Mouse (Mus musculus): ENCODE measurements around the gene Ift140. TPM values are rescaled to one million over a fixed set of nuclear protein-coding genes. Genes with fewer than 3 reads are reported as not detected.
A peak's percentile ranks its signal among the peaks of the same experiment; 100 is the strongest.

The Ift140 gene
- polyA plus RNA-seq, 1 experiment from 2014 or later = 18.6 TPM

GRCm38 (mm10) chr17:25047143-25047542 lies 31.3 kb downstream of the Ift140 start:
- Histone ChIP-seq H3K27ac (replicated peaks) (no peak overlapping the region), H3K36me3 (peaks cover 57% of the 10 kb centered on the region), H3K4me1 (no peaks in the 10 kb centered on the region), H3K4me3 (replicated peaks) (no peak overlapping the region), H3K9me3 (replicated peaks) (no peaks in the 10 kb centered on the region), H3K4me2 (no peak overlapping the region), H3K9ac (replicated peaks) (no peak overlapping the region), H3K27me3 (replicated peaks) (no peaks in the 10 kb centered on the region)
- no peak for ATAC-seq (ENCODE audit: low FRiP score)
- 93% methylated on average over 6 of the region's 6 CpGs for WGBS

- ATAC-seq (ENCODE audit: low FRiP score) = no peak
- Histone ChIP-seq H3K4me2 (no peak overlapping the region), H3K27me3 (replicated peaks) (no peaks in the 10 kb centered on the region), H3K9me3 (replicated peaks) (no peaks in the 10 kb centered on the region), H3K27ac (replicated peaks) (no peak overlapping the region), H3K4me1 (no peaks in the 10 kb centered on the region), H3K36me3 (peaks cover 73% of the 10 kb centered on the region), H3K4me3 (replicated peaks) (no peak overlapping the region), H3K9ac (replicated peaks) (no peak overlapping the region)
- WGBS = 88% methylated on average over 9 of the region's 9 CpGs
Measured at GRCm38 (mm10) chr17:25053274-25053673, 37.4 kb downstream of the Ift140 start.

- Histone ChIP-seq H3K36me3 (peaks cover 75% of the 10 kb centered on the region), H3K9me3 (replicated peaks) (no peaks in the 10 kb centered on the region), H3K27me3 (replicated peaks) (no peaks in the 10 kb centered on the region), H3K27ac (replicated peaks) (no peak overlapping the region), H3K4me1 (no peaks in the 10 kb centered on the region), H3K9ac (replicated peaks) (no peak overlapping the region), H3K4me2 (no peak overlapping the region), H3K4me3 (replicated peaks) (no peak overlapping the region)
- WGBS = 95% methylated on average over 6 of the region's 6 CpGs
- ATAC-seq (ENCODE audit: low FRiP score) = no peak
Measured at GRCm38 (mm10) chr17:25057041-25057440, 41.2 kb downstream of the Ift140 start.

- Histone ChIP-seq H3K9me3 (replicated peaks) (no peaks in the 10 kb centered on the region), H3K4me3 (replicated peaks) (no peak overlapping the region), H3K27ac (replicated peaks) (no peak overlapping the region), H3K9ac (replicated peaks) (no peak overlapping the region), H3K36me3 (peaks cover 46% of the 10 kb centered on the region), H3K4me2 (no peak overlapping the region), H3K4me1 (0 out of 2 replicates have a peak, but pooled peaks cover 3% of the 10 kb centered on the region), H3K27me3 (replicated peaks) (no peaks in the 10 kb centered on the region)
- WGBS = 70% methylated on average over 4 of the region's 4 CpGs
- ATAC-seq (ENCODE audit: low FRiP score) = no peak
Measured at GRCm38 (mm10) chr17:25063261-25063660, 47.4 kb downstream of the Ift140 start.

- no peak overlapping the region for H3K4me2 ChIP-seq
- no peaks in the 10 kb centered on the region for H3K9me3 ChIP-seq (replicated peaks)
- peaks cover 44% of the 10 kb centered on the region for H3K36me3 ChIP-seq
- H3K4me3 ChIP-seq (replicated peaks) = no peak overlapping the region
- WGBS = 83% methylated on average over 12 of the region's 12 CpGs
- H3K27ac ChIP-seq (replicated peaks) = no peak overlapping the region
- H3K27me3 ChIP-seq (replicated peaks) = no peaks in the 10 kb centered on the region
- no peak overlapping the region for H3K9ac ChIP-seq (replicated peaks)
- H3K4me1 ChIP-seq = 0 out of 2 replicates have a peak, but pooled peaks cover 3% of the 10 kb centered on the region
- no peak for ATAC-seq (ENCODE audit: low FRiP score)
Measured at GRCm38 (mm10) chr17:25063872-25064271, 48.0 kb downstream of the Ift140 start.

GRCm38 (mm10) chr17:25064351-25064750 lies 48.5 kb downstream of the Ift140 start:
- Histone ChIP-seq H3K4me3 (replicated peaks) (no peak overlapping the region), H3K36me3 (peaks cover 44% of the 10 kb centered on the region), H3K9me3 (replicated peaks) (no peaks in the 10 kb centered on the region), H3K4me1 (0 out of 2 replicates have a peak, but pooled peaks cover 3% of the 10 kb centered on the region), H3K4me2 (no peak overlapping the region), H3K27me3 (replicated peaks) (no peaks in the 10 kb centered on the region), H3K27ac (replicated peaks) (no peak overlapping the region), H3K9ac (replicated peaks) (no peak overlapping the region)
- WGBS = 84% methylated on average over 9 of the region's 9 CpGs
- no peak for ATAC-seq (ENCODE audit: low FRiP score)

- Histone ChIP-seq H3K27me3 (replicated peaks) (no peaks in the 10 kb centered on the region), H3K27ac (replicated peaks) (no peak overlapping the region), H3K9me3 (replicated peaks) (no peaks in the 10 kb centered on the region), H3K4me2 (no peak overlapping the region), H3K4me3 (replicated peaks) (no peak overlapping the region), H3K9ac (replicated peaks) (no peak overlapping the region), H3K36me3 (peaks cover 43% of the 10 kb centered on the region), H3K4me1 (0 out of 2 replicates have a peak, but pooled peaks cover 3% of the 10 kb centered on the region)
- 92% methylated on average over 3 of the region's 3 CpGs for WGBS
- no peak for ATAC-seq (ENCODE audit: low FRiP score)
Measured at GRCm38 (mm10) chr17:25065189-25065588, 49.3 kb downstream of the Ift140 start.

GRCm38 (mm10) chr17:25066595-25066994 lies 50.7 kb downstream of the Ift140 start:
- Histone ChIP-seq H3K4me1 (0 out of 2 replicates have a peak, but pooled peaks cover 3% of the 10 kb centered on the region), H3K4me2 (no peak overlapping the region), H3K27ac (replicated peaks) (no peak overlapping the region), H3K36me3 (peaks cover 36% of the 10 kb centered on the region), H3K4me3 (replicated peaks) (no peak overlapping the region), H3K9ac (replicated peaks) (no peak overlapping the region), H3K9me3 (replicated peaks) (no peaks in the 10 kb centered on the region), H3K27me3 (replicated peaks) (no peaks in the 10 kb centered on the region)
- no peak for ATAC-seq (ENCODE audit: low FRiP score)
- WGBS = 94% methylated on average over 7 of the region's 7 CpGs

GRCm38 (mm10) chr17:25067442-25067851 lies 51.6 kb downstream of the Ift140 start:
- no peak overlapping the region for H3K9ac ChIP-seq (replicated peaks)
- H3K4me2 ChIP-seq = no peak overlapping the region
- H3K9me3 ChIP-seq (replicated peaks) = no peaks in the 10 kb centered on the region
- 0 out of 2 replicates have a peak, but pooled peaks cover 3% of the 10 kb centered on the region for H3K4me1 ChIP-seq
- no peak for ATAC-seq (ENCODE audit: low FRiP score)
- peaks cover 28% of the 10 kb centered on the region for H3K36me3 ChIP-seq
- no peak overlapping the region for H3K4me3 ChIP-seq (replicated peaks)
- no peak overlapping the region for H3K27ac ChIP-seq (replicated peaks)
- WGBS = 85% methylated on average over 8 of the region's 8 CpGs
- H3K27me3 ChIP-seq (replicated peaks) = no peaks in the 10 kb centered on the region

- Histone ChIP-seq H3K27ac (replicated peaks) (no peak overlapping the region), H3K36me3 (peaks cover 22% of the 10 kb centered on the region), H3K9me3 (replicated peaks) (no peaks in the 10 kb centered on the region), H3K4me1 (no peaks in the 10 kb centered on the region), H3K9ac (replicated peaks) (no peak overlapping the region), H3K4me2 (no peak overlapping the region), H3K27me3 (replicated peaks) (no peaks in the 10 kb centered on the region), H3K4me3 (replicated peaks) (no peak overlapping the region)
- WGBS = 75% methylated on average over 2 of the region's 2 CpGs
- no peak for ATAC-seq (ENCODE audit: low FRiP score)
Measured at GRCm38 (mm10) chr17:25068690-25069089, 52.8 kb downstream of the Ift140 start.

GRCm38 (mm10) chr17:25076906-25077305 lies 61.0 kb downstream of the Ift140 start:
- Histone ChIP-seq H3K36me3 (peaks cover 5% of the 10 kb centered on the region; the same call in 1 of the 2 replicates), H3K27ac (replicated peaks) (no peak overlapping the region), H3K9me3 (replicated peaks) (no peaks in the 10 kb centered on the region), H3K27me3 (replicated peaks) (no peaks in the 10 kb centered on the region), H3K4me2 (no peak overlapping the region), H3K4me3 (replicated peaks) (no peak overlapping the region), H3K4me1 (peaks cover 18% of the 10 kb centered on the region), H3K9ac (replicated peaks) (no peak overlapping the region)
- 78% methylated on average over 4 of the region's 4 CpGs for WGBS
- ATAC-seq (ENCODE audit: low FRiP score) = no peak

- H3K36me3 ChIP-seq = peaks cover 5% of the 10 kb centered on the region; the same call in 1 of the 2 replicates
- H3K27ac ChIP-seq (replicated peaks) = peak overlapping the region; percentile 58
- ATAC-seq (ENCODE audit: low FRiP score) = no peak
- H3K9ac ChIP-seq (replicated peaks) = no peak overlapping the region
- 47% methylated on average over 13 of the region's 13 CpGs for WGBS
- H3K4me3 ChIP-seq (replicated peaks) = 0 out of 2 replicates have a peak overlapping the region, but pooled peaks have one; percentile 2
- H3K9me3 ChIP-seq (replicated peaks) = no peaks in the 10 kb centered on the region
- H3K4me1 ChIP-seq = peaks cover 18% of the 10 kb centered on the region
- H3K27me3 ChIP-seq (replicated peaks) = no peaks in the 10 kb centered on the region
- peak overlapping the region; percentile 34 for H3K4me2 ChIP-seq
Measured at GRCm38 (mm10) chr17:25077771-25078372, 62.0 kb downstream of the Ift140 start.
